Mouse (Mus musculus): ENCODE data around the gene Gm10486. TPM values are rescaled to one million over a fixed set of nuclear protein-coding genes. Genes with fewer than 3 reads are reported as not detected.
"Not testable (repeated sequence)": the region's sequence is repeated elsewhere in the genome, so short reads cannot be mapped to it uniquely, and the experiment has no call there.

Gm10486 gene
- total RNA-seq (2017) = not detected in 2 replicates

- not testable (repeated sequence) for ATAC-seq (replicated peaks in 1 of 2; ENCODE audit: insufficient read depth in 1 of 2, low FRiP score in 2 of 2, low TSS enrichment in 1 of 2, low read depth in 1 of 2, poor library complexity in 2 of 2, severe bottlenecking in 2 of 2)
Observed at GRCm38 (mm10) chrX:35067084-35067483, at the start of gene Gm10486. Gene Gm10486 (plus strand): TSS chrX:35067384.
